Mouse (Mus musculus) kidney, postnatal 10 days (tissue): ENCODE measurements at regions not wholly inside any gene's neighbourhood (a gene's known extent, or its start where the extent isn't known, plus 50 kb on each side); places are given as distances from the start of the nearest gene placed in this dataset.

ENCODE experiments used
- DNase-seq: peaks from one replicate; pipeline ENCODE4 v3.0.0; 2021; ENCODE audit warnings: mixed read lengths

GRCm38 (mm10) chr3:37914136-37914535 is 189.8 kb upstream of the Gm5148 start:
- no peak for DNase-seq

- no peak for DNase-seq
Observed at GRCm38 (mm10) chr3:37909821-37910220, 185.5 kb upstream of the Gm5148 start.

GRCm38 (mm10) chr3:37909008-37909407 is 184.7 kb upstream of the Gm5148 start:
- no peak for DNase-seq

- DNase-seq, result peak; percentile 42
Observed at GRCm38 (mm10) chr3:37908456-37908855, 184.2 kb upstream of the Gm5148 start.

GRCm38 (mm10) chr3:37907432-37908088 is 183.3 kb upstream of the Gm5148 start:
- DNase-seq, result peak; percentile 84

- DNase-seq, result peak; percentile 72
Observed at GRCm38 (mm10) chr3:37906806-37907251, 182.5 kb upstream of the Gm5148 start.

GRCm38 (mm10) chr3:37904188-37904587 is 179.9 kb upstream of the Gm5148 start:
- no peak for DNase-seq

GRCm38 (mm10) chr3:37903482-37903881 is 179.2 kb upstream of the Gm5148 start:
- no peak for DNase-seq

- DNase-seq, result no peak
Observed at GRCm38 (mm10) chr3:37903021-37903420, 178.7 kb upstream of the Gm5148 start.

GRCm38 (mm10) chr3:37897392-37897791 is 173.1 kb upstream of the Gm5148 start:
- DNase-seq, result no peak

- DNase-seq, result peak; percentile 78
Observed at GRCm38 (mm10) chr3:37896821-37897311, 172.6 kb upstream of the Gm5148 start.

- DNase-seq, result no peak
Observed at GRCm38 (mm10) chr3:37894599-37894998, 170.3 kb upstream of the Gm5148 start.

- no peak for DNase-seq
Observed at GRCm38 (mm10) chr3:37890202-37890601, 165.9 kb upstream of the Gm5148 start.

- no peak for DNase-seq
Observed at GRCm38 (mm10) chr3:37888455-37888854, 164.2 kb upstream of the Gm5148 start.

- no peak for DNase-seq
Observed at GRCm38 (mm10) chr3:37887711-37888110, 163.4 kb upstream of the Gm5148 start.

GRCm38 (mm10) chr3:37886705-37887454 is 162.6 kb upstream of the Gm5148 start:
- DNase-seq, result no peak

GRCm38 (mm10) chr3:37885776-37886175 is 161.5 kb upstream of the Gm5148 start:
- no peak for DNase-seq

- peak; percentile 4 for DNase-seq
Observed at GRCm38 (mm10) chr3:37882417-37882816, 158.1 kb upstream of the Gm5148 start.

GRCm38 (mm10) chr3:37881016-37881415 is 156.7 kb upstream of the Gm5148 start:
- DNase-seq, result no peak

GRCm38 (mm10) chr3:37879056-37879455 is 154.8 kb upstream of the Gm5148 start:
- peak; percentile 17 for DNase-seq

GRCm38 (mm10) chr3:37876016-37876765 is 151.9 kb upstream of the Gm5148 start:
- peak; percentile 43 for DNase-seq

GRCm38 (mm10) chr3:37875331-37876015 is 151.2 kb upstream of the Gm5148 start:
- DNase-seq, result peak; percentile 81

- peak; percentile 41 for DNase-seq
Observed at GRCm38 (mm10) chr3:37874864-37875263, 150.6 kb upstream of the Gm5148 start.
